Mouse (Mus musculus): ENCODE measurements around the gene Vmn1r171. TPM values are rescaled to one million over a fixed set of nuclear protein-coding genes. Genes with fewer than 3 reads are reported as not detected.
"Not testable (repeated sequence)": the region's sequence is repeated elsewhere in the genome, so short reads cannot be mapped to it uniquely, and the experiment has no call there.

Vmn1r171 gene
- polyA plus RNA-seq (2016; fragmentation: Nextera tagmentation; extraction: Ambion mirVana): not detected in 2 replicates

- no peaks in the 10 kb centered on the region for H3K27me3 ChIP-seq
- H3K4me1 ChIP-seq: no peaks in the 10 kb centered on the region
- no peak within 1 kb of the TSS for H3K9ac ChIP-seq (replicated peaks)
- no peak within 1 kb of the TSS for H3K27ac ChIP-seq (replicated peaks)
- no peak for ATAC-seq (ENCODE audit: low FRiP score, low read depth)
- peaks cover 25% of the 10 kb centered on the region; the same call in 1 of the 2 replicates for H3K9me3 ChIP-seq
- no peaks in the 10 kb centered on the region for H3K36me3 ChIP-seq
- no peak within 1 kb of the TSS for H3K4me3 ChIP-seq
- no peak within 1 kb of the TSS for H3K4me2 ChIP-seq (replicated peaks)
Observed at GRCm38 (mm10) chr7:23630422-23630821, at the start of gene Vmn1r171. Vmn1r171 (plus strand) TSS chr7:23630722.

- H3K4me2 ChIP-seq (replicated peaks); H3K27me3 ChIP-seq; H3K4me3 ChIP-seq; H3K27ac ChIP-seq (replicated peaks); H3K4me1 ChIP-seq; H3K9ac ChIP-seq (replicated peaks); H3K36me3 ChIP-seq; ATAC-seq (ENCODE audit: low FRiP score, low read depth): not testable (repeated sequence)
- 38% methylated on average over 1 of the region's 1 CpGs for WGBS
- H3K9me3 ChIP-seq: peaks cover 21% of the 10 kb centered on the region
Observed at GRCm38 (mm10) chr7:23605875-23606274, 24.6 kb upstream of the Vmn1r171 start, which contains the start of gene Vmn1r170. Vmn1r170 (plus strand) TSS chr7:23606175.

GRCm38 (mm10) chr7:23658016-23658415, 27.5 kb downstream of the Vmn1r171 start, which contains the start of gene Vmn1r172:
Vmn1r172 (plus strand) TSS chr7:23658316.
- H3K4me2 ChIP-seq (replicated peaks): no peak within 1 kb of the TSS

More at GRCm38 (mm10) chr7:23658016-23658415, 27.5 kb downstream of the Vmn1r171 start, which contains the start of gene Vmn1r172:
- H3K27ac ChIP-seq (replicated peaks): no peak within 1 kb of the TSS
- no peaks in the 10 kb centered on the region for H3K27me3 ChIP-seq
- H3K9me3 ChIP-seq: peaks cover 8% of the 10 kb centered on the region; the same call in 1 of the 2 replicates
- ATAC-seq (ENCODE audit: low FRiP score, low read depth): no peak
- H3K4me3 ChIP-seq: no peak within 1 kb of the TSS
- no peaks in the 10 kb centered on the region for H3K36me3 ChIP-seq
- H3K9ac ChIP-seq (replicated peaks): no peak within 1 kb of the TSS
- H3K4me1 ChIP-seq: no peaks in the 10 kb centered on the region
- 63% methylated on average over 2 of the region's 2 CpGs for WGBS

Other genes with a start within 250 kb of the Vmn1r171 start
- gene Nlrp5, start 244.8 kb upstream of the Vmn1r171 start, polyA plus RNA-seq (2016; fragmentation: Nextera tagmentation; extraction: Ambion mirVana): not detected in 2 replicates
- not detected in 2 replicates for gene Vmn1r167, start 123.5 kb upstream of the Vmn1r171 start, polyA plus RNA-seq (2016; fragmentation: Nextera tagmentation; extraction: Ambion mirVana)
- gene Vmn1r168, start 91.0 kb upstream of the Vmn1r171 start, polyA plus RNA-seq (2016; fragmentation: Nextera tagmentation; extraction: Ambion mirVana): not detected in 2 replicates
- gene Vmn1r169, start 55.2 kb upstream of the Vmn1r171 start, polyA plus RNA-seq (2016; fragmentation: Nextera tagmentation; extraction: Ambion mirVana): not detected in 2 replicates
- gene Vmn1r170, start 24.5 kb upstream of the Vmn1r171 start, polyA plus RNA-seq (2016; fragmentation: Nextera tagmentation; extraction: Ambion mirVana): not detected in 2 replicates
- not detected in 2 replicates for gene Vmn1r172, start 27.6 kb downstream of the Vmn1r171 start, polyA plus RNA-seq (2016; fragmentation: Nextera tagmentation; extraction: Ambion mirVana)
- gene Vmn1r173, start 70.0 kb downstream of the Vmn1r171 start, polyA plus RNA-seq (2016; fragmentation: Nextera tagmentation; extraction: Ambion mirVana): not detected in 2 replicates
- not detected in 2 replicates for gene Vmn1r174, start 121.5 kb downstream of the Vmn1r171 start, polyA plus RNA-seq (2016; fragmentation: Nextera tagmentation; extraction: Ambion mirVana)
- gene Vmn1r175, start 179.9 kb downstream of the Vmn1r171 start, polyA plus RNA-seq (2016; fragmentation: Nextera tagmentation; extraction: Ambion mirVana): not detected in 2 replicates
- not detected in 2 replicates for gene Vmn1r176, start 206.7 kb downstream of the Vmn1r171 start, polyA plus RNA-seq (2016; fragmentation: Nextera tagmentation; extraction: Ambion mirVana)
- not detected in 2 replicates for gene Vmn1r177, start 235.7 kb downstream of the Vmn1r171 start, polyA plus RNA-seq (2016; fragmentation: Nextera tagmentation; extraction: Ambion mirVana)